In the genomic region with DNA sequence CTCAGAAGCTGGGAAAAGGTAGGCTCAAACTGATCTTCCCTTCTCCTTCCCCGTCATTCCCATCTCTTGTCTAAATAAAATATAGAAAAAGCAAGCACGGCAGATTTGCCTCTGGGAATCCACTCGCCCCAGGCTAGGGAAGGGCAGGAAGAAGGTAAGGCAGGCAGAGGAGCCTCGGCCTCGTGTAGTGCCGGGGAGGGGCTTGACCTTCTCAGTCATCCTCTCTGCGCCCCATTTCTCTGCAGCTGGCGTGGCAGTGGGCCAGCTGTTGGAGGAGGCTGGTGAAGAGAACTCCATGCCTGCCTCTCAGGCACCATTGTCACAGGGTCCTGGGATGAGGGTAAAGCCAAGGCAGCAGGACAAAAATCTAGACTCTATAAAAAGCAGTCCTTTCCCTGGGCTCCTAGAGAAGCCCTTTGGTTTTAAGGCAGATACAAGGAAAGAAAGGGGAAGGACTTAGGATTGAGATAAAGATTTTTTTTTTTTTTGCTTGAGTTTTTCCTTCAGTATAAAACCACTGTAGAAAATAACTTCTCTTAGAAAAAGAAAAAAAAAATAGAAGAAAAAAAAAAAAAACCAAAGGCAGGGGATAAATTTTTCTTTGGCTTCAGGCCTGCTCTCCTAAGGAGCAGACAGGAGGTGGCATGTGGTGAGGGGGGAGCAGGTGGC, we compare ENCODE assay signal across 26 mouse cellular contexts. TPM values are rescaled to one million over a fixed set of nuclear protein-coding genes. Genes with fewer than 3 reads are reported as not detected.
A peak's percentile ranks its signal among the peaks of the same experiment; 100 is the strongest.
DNase-seq lines count a peak whose midpoint lies in the region; ATAC-seq and TF ChIP-seq lines count a peak whose summit lies in the region.
"Had no signal": no experiment of that assay in that cellular context is flagged by ENCODE, and none has a peak within 500 bp of the region (broad histone marks: within the 10 kb centered on the region; RNA-seq: fewer than 3 reads in every experiment).

No protein-coding gene starts in this region.

- peaks cover 51% of the 10 kb centered on the region for H3K27me3 ChIP-seq in forebrain, embryonic 12.5 days
- peaks cover 33% of the 10 kb centered on the region for H3K27me3 ChIP-seq in forebrain, embryonic 15.5 days
- H3K27me3 ChIP-seq in midbrain, embryonic 13.5 days, result peaks cover 55% of the 10 kb centered on the region
- H3K27me3 ChIP-seq in midbrain, embryonic 16.5 days (ENCODE audit: control insufficient read depth, insufficient read depth, low read depth, low read length), result peaks cover 32% of the 10 kb centered on the region
- H3K27me3 ChIP-seq in stomach, embryonic 14.5 days (ENCODE audit: control insufficient read depth, insufficient read depth, low read length), result no peaks in the 10 kb centered on the region
- H3K27me3 ChIP-seq: embryonic facial prominence, embryonic 15.5 days had no signal

- H3K4me2 ChIP-seq in forebrain, embryonic 12.5 days, result no peak overlapping the region
- no peak overlapping the region for H3K4me2 ChIP-seq in forebrain, embryonic 15.5 days (replicated peaks)
- no peak overlapping the region for H3K4me2 ChIP-seq in midbrain, embryonic 13.5 days (replicated peaks)
- no peak overlapping the region for H3K4me2 ChIP-seq in midbrain, embryonic 16.5 days (ENCODE audit: low read length)
- H3K4me2 ChIP-seq in stomach, embryonic 14.5 days (replicated peaks; ENCODE audit: low read depth, low read length), result no peak overlapping the region
- H3K4me2 ChIP-seq: embryonic facial prominence, embryonic 15.5 days; kidney, embryonic 15.5 days; limb, embryonic 13.5 days; liver, embryonic 12.5 days; neural tube, embryonic 13.5 days had no signal

- no peaks in the 10 kb centered on the region for H3K9me3 ChIP-seq in forebrain, embryonic 12.5 days
- H3K9me3 ChIP-seq in forebrain, embryonic 15.5 days, result no peaks in the 10 kb centered on the region
- H3K9me3 ChIP-seq in midbrain, embryonic 13.5 days, result no peaks in the 10 kb centered on the region
- H3K9me3 ChIP-seq in midbrain, embryonic 16.5 days (replicated peaks; ENCODE audit: control insufficient read depth, low read length, poor library complexity, severe bottlenecking), result no peaks in the 10 kb centered on the region
- H3K9me3 ChIP-seq in stomach, embryonic 14.5 days (ENCODE audit: control insufficient read depth, low read depth, low read length), result no peaks in the 10 kb centered on the region
- H3K9me3 ChIP-seq: embryonic facial prominence, embryonic 15.5 days; kidney, embryonic 15.5 days; limb, embryonic 13.5 days; liver, embryonic 12.5 days; neural tube, embryonic 13.5 days had no signal

- H3K36me3 ChIP-seq in forebrain, embryonic 12.5 days (replicated peaks), result no peaks in the 10 kb centered on the region
- H3K36me3 ChIP-seq in forebrain, embryonic 15.5 days, result no peaks in the 10 kb centered on the region
- H3K36me3 ChIP-seq in midbrain, embryonic 13.5 days, result 0 out of 2 replicates have a peak, but pooled peaks cover 3% of the 10 kb centered on the region
- H3K36me3 ChIP-seq in midbrain, embryonic 16.5 days (ENCODE audit: control insufficient read depth, insufficient read depth, low read length), result peaks cover 11% of the 10 kb centered on the region
- peaks cover 14% of the 10 kb centered on the region for H3K36me3 ChIP-seq in stomach, embryonic 14.5 days (ENCODE audit: control insufficient read depth, insufficient read depth, low read length)

- peaks cover 20% of the 10 kb centered on the region for H3K4me1 ChIP-seq in forebrain, embryonic 12.5 days
- H3K4me1 ChIP-seq in forebrain, embryonic 15.5 days, result peaks cover 16% of the 10 kb centered on the region
- peaks cover 9% of the 10 kb centered on the region for H3K4me1 ChIP-seq in midbrain, embryonic 13.5 days (replicated peaks)
- peaks cover 5% of the 10 kb centered on the region; the same call in 1 of the 2 replicates for H3K4me1 ChIP-seq in midbrain, embryonic 16.5 days (ENCODE audit: control insufficient read depth, insufficient read depth, low read length)
- 0 out of 2 replicates have a peak, but pooled peaks cover 4% of the 10 kb centered on the region for H3K4me1 ChIP-seq in stomach, embryonic 14.5 days (ENCODE audit: control insufficient read depth, insufficient read depth, low read length)

- WGBS in forebrain, embryonic 12.5 days, result 67% methylated on average over 8 of the region's 8 CpGs
- 50% methylated on average over 8 of the region's 8 CpGs for WGBS in forebrain, embryonic 15.5 days
- WGBS in midbrain, embryonic 13.5 days, result 66% methylated on average over 8 of the region's 8 CpGs
- WGBS in midbrain, embryonic 16.5 days, result 53% methylated on average over 8 of the region's 8 CpGs
- 56% methylated on average over 8 of the region's 8 CpGs for WGBS in stomach, embryonic 14.5 days

- no peak for DNase-seq in left cerebral cortex, adult 2 months (ENCODE audit: extremely low spot score in 1 of 2, low spot score in 2 of 2)
- DNase-seq in left cerebral cortex, postnatal 25 days (ENCODE audit: low spot score in 2 of 2), result no peak
- DNase-seq in embryo, embryonic 10 days (ENCODE audit: low spot score), result no peak
- DNase-seq: adrenal gland, postnatal 25 days; cerebellum, adult 11-12 months; cerebellum, adult 9-11 months; gastrocnemius, postnatal 36 days; heart, adult 2 months; kidney, adult 18-20 months; kidney, postnatal 25 days; liver, postnatal 0 days; lung, postnatal 10 days; right cerebral cortex, postnatal 25 days; thymus, postnatal 4 days had no signal

- ATAC-seq in forebrain, embryonic 12.5 days (ENCODE audit: low FRiP score), result no peak
- no peak for ATAC-seq in forebrain, embryonic 15.5 days (replicated peaks)
- ATAC-seq in midbrain, embryonic 13.5 days, result no peak
- no peak for ATAC-seq in midbrain, embryonic 16.5 days
- no peak for ATAC-seq in stomach, embryonic 14.5 days (ENCODE audit: insufficient number of reproducible peaks, insufficient read depth, low FRiP score, low read depth)
- ATAC-seq: hindbrain, embryonic 16.5 days; liver, embryonic 12.5 days; liver, postnatal 0 days had no signal

- TF ChIP-seq CTCF in left cerebral cortex, adult 2 months (IDR thresholded peaks at IDR 0.05), result no peak

- no peak overlapping the region for H3K4me3 ChIP-seq in forebrain, embryonic 12.5 days (replicated peaks)
- no peak overlapping the region for H3K4me3 ChIP-seq in forebrain, embryonic 15.5 days
- H3K4me3 ChIP-seq in left cerebral cortex, adult 2 months, result no peak overlapping the region
- no peak overlapping the region for H3K4me3 ChIP-seq in midbrain, embryonic 13.5 days (replicated peaks)
- H3K4me3 ChIP-seq in midbrain, embryonic 16.5 days (ENCODE audit: low read depth, low read length), result no peak overlapping the region
- no peak overlapping the region for H3K4me3 ChIP-seq in stomach, embryonic 14.5 days (ENCODE audit: low read depth, low read length)
- H3K4me3 ChIP-seq: embryonic facial prominence, embryonic 15.5 days; heart, adult 2 months; kidney, embryonic 15.5 days; limb, embryonic 13.5 days; liver, embryonic 12.5 days; neural tube, embryonic 13.5 days had no signal

- intact Hi-C loops in left cerebral cortex, adult 2 months (cut with DNase I), result no loop called here
- intact Hi-C loops in left cerebral cortex, postnatal 25 days (cut with DNase I), result no loop called here

- peak overlapping the region; percentile 10; the same call in 1 of the 2 replicates for H3K27ac ChIP-seq in forebrain, embryonic 12.5 days
- no peak overlapping the region for H3K27ac ChIP-seq in forebrain, embryonic 15.5 days (replicated peaks)
- H3K27ac ChIP-seq in left cerebral cortex, adult 2 months, result peak overlapping the region; percentile 47; the same call in 1 of the 2 replicates
- H3K27ac ChIP-seq in midbrain, embryonic 13.5 days, result no peak overlapping the region
- no peak overlapping the region for H3K27ac ChIP-seq in midbrain, embryonic 16.5 days (ENCODE audit: low read length)
- no peak overlapping the region for H3K27ac ChIP-seq in stomach, embryonic 14.5 days (ENCODE audit: low read length)
- H3K27ac ChIP-seq: heart, adult 2 months; kidney, embryonic 15.5 days; limb, embryonic 13.5 days; liver, embryonic 12.5 days; macrophage; neural tube, embryonic 13.5 days had no signal

- H3K9ac ChIP-seq in forebrain, embryonic 12.5 days, result no peak overlapping the region
- no peak overlapping the region for H3K9ac ChIP-seq in forebrain, embryonic 15.5 days (replicated peaks)
- H3K9ac ChIP-seq in midbrain, embryonic 13.5 days (replicated peaks), result peak overlapping the region; percentile 46; the same call in 1 of the 2 replicates
- H3K9ac ChIP-seq in midbrain, embryonic 16.5 days (ENCODE audit: low read depth, low read length), result no peak overlapping the region
- H3K9ac ChIP-seq in stomach, embryonic 14.5 days (replicated peaks; ENCODE audit: low read depth, low read length), result 0 out of 2 replicates have a peak overlapping the region, but pooled peaks have one; percentile 10
- H3K9ac ChIP-seq: embryonic facial prominence, embryonic 15.5 days; kidney, embryonic 15.5 days; limb, embryonic 13.5 days; liver, embryonic 12.5 days; liver, postnatal 0 days; neural tube, embryonic 13.5 days had no signal

RNA-seq across cellular contexts. Expression of a gene that starts 20.5 kb away (rescaled TPM):
- 15.3 and 16.0 TPM in 2 replicates for polyA plus RNA-seq in forebrain, embryonic 12.5 days (2016; fragmentation: Nextera tagmentation; extraction: Ambion mirVana)
- 16.3 and 17.7 TPM in 2 replicates for polyA plus RNA-seq in forebrain, embryonic 15.5 days (2015; fragmentation: Nextera tagmentation; extraction: Ambion mirVana)
- 10 to 100 TPM; 68.7 to 71.2 TPM for total RNA-seq in left cerebral cortex, adult 2 months (2021)
- total RNA-seq in left cerebral cortex, postnatal 25 days (2021), result 10 to 100 TPM; 49.2 to 57.9 TPM
- polyA plus RNA-seq in midbrain, embryonic 13.5 days (2015; fragmentation: Nextera tagmentation; extraction: Ambion mirVana), result 28.8 and 31.1 TPM in 2 replicates
- 42.5 and 44.0 TPM in 2 replicates for polyA plus RNA-seq in midbrain, embryonic 16.5 days (2015; fragmentation: Nextera tagmentation; extraction: Ambion mirVana)
- 8.9 and 11.8 TPM in 2 replicates for polyA plus RNA-seq in stomach, embryonic 14.5 days (2014; fragmentation: Nextera tagmentation; extraction: Ambion mirVana)

RNA-seq across cellular contexts. Expression of a gene that starts 28.2 kb away (rescaled TPM):
- polyA plus RNA-seq in forebrain, embryonic 12.5 days (2016; fragmentation: Nextera tagmentation; extraction: Ambion mirVana), result 23.2 and 25.8 TPM in 2 replicates
- polyA plus RNA-seq in forebrain, embryonic 15.5 days (2015; fragmentation: Nextera tagmentation; extraction: Ambion mirVana), result 23.4 and 27.5 TPM in 2 replicates
- total RNA-seq in left cerebral cortex, adult 2 months (2021), result 10 to 100 TPM; 59.3 to 61.7 TPM
- total RNA-seq in left cerebral cortex, postnatal 25 days (2021), result 10 to 100 TPM; 42.1 to 48.7 TPM
- 21.4 and 23.4 TPM in 2 replicates for polyA plus RNA-seq in midbrain, embryonic 13.5 days (2015; fragmentation: Nextera tagmentation; extraction: Ambion mirVana)
- polyA plus RNA-seq in midbrain, embryonic 16.5 days (2015; fragmentation: Nextera tagmentation; extraction: Ambion mirVana), result 51.0 and 59.7 TPM in 2 replicates
- 128 and 148 TPM in 2 replicates for polyA plus RNA-seq in stomach, embryonic 14.5 days (2014; fragmentation: Nextera tagmentation; extraction: Ambion mirVana)

RNA-seq across cellular contexts. Expression of a gene that starts 50.7 kb away (rescaled TPM):
- 51.0 and 53.2 TPM in 2 replicates for polyA plus RNA-seq in forebrain, embryonic 12.5 days (2016; fragmentation: Nextera tagmentation; extraction: Ambion mirVana)
- 50.6 and 55.6 TPM in 2 replicates for polyA plus RNA-seq in forebrain, embryonic 15.5 days (2015; fragmentation: Nextera tagmentation; extraction: Ambion mirVana)
- 1 to 10 TPM; 3.2 TPM for total RNA-seq in left cerebral cortex, adult 2 months (2021)
- 1 to 10 TPM; 2.8 to 3.0 TPM for total RNA-seq in left cerebral cortex, postnatal 25 days (2021)
- 49.5 and 51.5 TPM in 2 replicates for polyA plus RNA-seq in midbrain, embryonic 13.5 days (2015; fragmentation: Nextera tagmentation; extraction: Ambion mirVana)
- 28.6 and 33.0 TPM in 2 replicates for polyA plus RNA-seq in midbrain, embryonic 16.5 days (2015; fragmentation: Nextera tagmentation; extraction: Ambion mirVana)
- polyA plus RNA-seq in stomach, embryonic 14.5 days (2014; fragmentation: Nextera tagmentation; extraction: Ambion mirVana), result 25.2 and 26.3 TPM in 2 replicates

RNA-seq across cellular contexts. Expression of a gene that starts 56.6 kb away (rescaled TPM):
- polyA plus RNA-seq in forebrain, embryonic 12.5 days (2016; fragmentation: Nextera tagmentation; extraction: Ambion mirVana), result 22.7 and 24.9 TPM in 2 replicates
- 31.3 and 33.2 TPM in 2 replicates for polyA plus RNA-seq in forebrain, embryonic 15.5 days (2015; fragmentation: Nextera tagmentation; extraction: Ambion mirVana)
- 10 to 100 TPM; 75.8 to 77.6 TPM for total RNA-seq in left cerebral cortex, adult 2 months (2021)
- total RNA-seq in left cerebral cortex, postnatal 25 days (2021), result 10 to 100 TPM; 77.4 to 79.3 TPM
- polyA plus RNA-seq in midbrain, embryonic 13.5 days (2015; fragmentation: Nextera tagmentation; extraction: Ambion mirVana), result 28.7 and 29.7 TPM in 2 replicates
- 36.7 and 39.3 TPM in 2 replicates for polyA plus RNA-seq in midbrain, embryonic 16.5 days (2015; fragmentation: Nextera tagmentation; extraction: Ambion mirVana)
- polyA plus RNA-seq in stomach, embryonic 14.5 days (2014; fragmentation: Nextera tagmentation; extraction: Ambion mirVana), result 18.2 and 18.4 TPM in 2 replicates

Comparison
In these comparisons a context has a peak if more than half of its experiments do, and no peak if none do; other contexts are left out.
1. H3K27ac ChIP-seq: peak in forebrain, embryonic 12.5 days (single experiment) and left cerebral cortex, adult 2 months (single experiment); none in forebrain, embryonic 15.5 days (single experiment), midbrain, embryonic 13.5 days (single experiment), midbrain, embryonic 16.5 days (single experiment) and stomach, embryonic 14.5 days (single experiment).
2. H3K9ac ChIP-seq: peak in midbrain, embryonic 13.5 days (single experiment) and stomach, embryonic 14.5 days (single experiment); none in forebrain, embryonic 12.5 days (single experiment), forebrain, embryonic 15.5 days (single experiment) and midbrain, embryonic 16.5 days (single experiment).